Mouse (Mus musculus) retina, adult 2 months (tissue): ENCODE measurements at regions not wholly inside any gene's neighbourhood (a gene's known extent, or its start where the extent isn't known, plus 50 kb on each side); places are given as distances from the start of the nearest gene placed in this dataset.
"Not testable (repeated sequence)": the region's sequence is repeated elsewhere in the genome, so short reads cannot be mapped to it uniquely, and the experiment has no call there.

Source experiments
- DNase-seq: peaks from one replicate; pipeline ENCODE4 v3.0.0-alpha.2; 2012; ENCODE audit warnings: low read depth, low spot score

- DNase-seq: no peak
Observed at GRCm38 (mm10) chr15:60333573-60334306, 317.3 kb upstream of the 4933412E24Rik start.

GRCm38 (mm10) chr15:60317577-60317976 is 301.2 kb upstream of the 4933412E24Rik start:
- no peak for DNase-seq

GRCm38 (mm10) chr15:60315210-60315609 is 298.8 kb upstream of the 4933412E24Rik start:
- no peak for DNase-seq

- no peak for DNase-seq
Observed at GRCm38 (mm10) chr15:60309909-60310308, 293.5 kb upstream of the 4933412E24Rik start.

GRCm38 (mm10) chr15:60308968-60309367 is 292.6 kb upstream of the 4933412E24Rik start:
- no peak for DNase-seq

- no peak for DNase-seq
Observed at GRCm38 (mm10) chr15:60308126-60308525, 291.7 kb upstream of the 4933412E24Rik start.

GRCm38 (mm10) chr15:60303501-60303900 is 287.1 kb upstream of the 4933412E24Rik start:
- DNase-seq: no peak

GRCm38 (mm10) chr15:60301939-60302338 is 285.5 kb upstream of the 4933412E24Rik start:
- no peak for DNase-seq

GRCm38 (mm10) chr15:60285321-60285720 is 268.9 kb upstream of the 4933412E24Rik start:
- no peak for DNase-seq

- DNase-seq: no peak
Observed at GRCm38 (mm10) chr15:60280378-60280777, 264.0 kb upstream of the 4933412E24Rik start.

- not testable (repeated sequence) for DNase-seq
Observed at GRCm38 (mm10) chr15:60253661-60254060, 237.2 kb upstream of the 4933412E24Rik start.

- DNase-seq: no peak
Observed at GRCm38 (mm10) chr15:60226335-60226938, 210.0 kb upstream of the 4933412E24Rik start.

GRCm38 (mm10) chr15:60195070-60195469 is 178.7 kb upstream of the 4933412E24Rik start:
- no peak for DNase-seq

- DNase-seq: no peak
Observed at GRCm38 (mm10) chr15:60193157-60193556, 176.7 kb upstream of the 4933412E24Rik start.

GRCm38 (mm10) chr15:60187002-60187715 is 170.7 kb upstream of the 4933412E24Rik start:
- DNase-seq: no peak

GRCm38 (mm10) chr15:60141554-60142070 is 125.2 kb upstream of the 4933412E24Rik start:
- DNase-seq: no peak

GRCm38 (mm10) chr15:60136671-60137070 is 120.3 kb upstream of the 4933412E24Rik start:
- DNase-seq: no peak

- no peak for DNase-seq
Observed at GRCm38 (mm10) chr15:60134515-60134914, 118.1 kb upstream of the 4933412E24Rik start.

GRCm38 (mm10) chr15:60132701-60133100 is 116.3 kb upstream of the 4933412E24Rik start:
- DNase-seq: no peak

GRCm38 (mm10) chr15:60124461-60124860 is 108.0 kb upstream of the 4933412E24Rik start:
- DNase-seq: no peak

GRCm38 (mm10) chr15:60119926-60120325 is 103.5 kb upstream of the 4933412E24Rik start:
- no peak for DNase-seq

GRCm38 (mm10) chr15:60111885-60112284 is 95.5 kb upstream of the 4933412E24Rik start:
- no peak for DNase-seq
